Mouse (Mus musculus) midbrain, embryonic 10.5 days (tissue): ENCODE measurements at regions not wholly inside any gene's neighbourhood (a gene's known extent, or its start where the extent isn't known, plus 50 kb on each side); places are given as distances from the start of the nearest gene placed in this dataset.
A peak's percentile ranks its signal among the peaks of the same experiment; 100 is the strongest.

Source experiments
- DNase-seq: peaks from one replicate; pipeline ENCODE4 v3.0.0-alpha.2; 2017; ENCODE audit warnings: low spot score
- H3K27ac ChIP-seq: fragments of 300-500 bp; sonication (generic); replicated peaks from 2 replicates; pipeline ENCODE4 v1.5.1; 2016; ENCODE audit warnings: mild to moderate bottlenecking
- H3K27me3 ChIP-seq: fragments of 300-500 bp; sonication (generic); 2 replicates; pipeline ENCODE4 v1.6.1; 2016; ENCODE audit warnings: low read depth, mild to moderate bottlenecking; ENCODE audit not compliant: poor library complexity, severe bottlenecking
- H3K36me3 ChIP-seq: fragments of 300-500 bp; sonication (generic); 2 replicates; pipeline ENCODE4 v1.6.1; 2016; ENCODE audit warnings: mild to moderate bottlenecking, moderate library complexity
- H3K4me1 ChIP-seq: fragments of 300-500 bp; sonication (generic); 2 replicates; pipeline ENCODE4 v1.6.1; 2016
- H3K4me3 ChIP-seq: fragments of 300-500 bp; sonication (generic); 2 replicates; pipeline ENCODE4 v1.5.1; 2016; ENCODE audit warnings: mild to moderate bottlenecking, moderate library complexity
- H3K9me3 ChIP-seq: fragments of 300-500 bp; sonication (generic); replicated peaks from 2 replicates; pipeline ENCODE4 v1.6.1; 2016; ENCODE audit warnings: mild to moderate bottlenecking
- WGBS: fragments of 180-500 bp; shearing (Covaris S2); methylation state at CpG from one replicate; pipeline ENCODE4 v1.1.7; 2016; 5-methylcytosine and 5-hydroxymethylcytosine counted together

DNA sequence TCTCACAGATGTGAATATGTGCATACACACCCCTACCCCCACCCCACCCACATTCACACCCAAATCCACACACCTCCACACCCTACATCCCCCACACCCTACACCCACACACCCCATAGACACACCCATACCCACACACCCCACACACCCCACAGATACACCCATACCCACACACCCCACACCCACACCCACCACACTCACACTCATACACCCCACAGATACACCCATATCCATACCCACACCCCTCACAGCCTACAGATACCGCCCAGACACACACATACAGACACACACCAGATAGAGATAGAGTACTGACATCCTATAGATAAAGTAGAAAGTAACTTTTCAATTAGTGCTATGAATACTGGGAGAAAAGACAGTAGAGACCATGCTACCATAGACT, 108.6 kb upstream of the Ddhd1 start:
- Histone ChIP-seq H3K27ac (no peak overlapping the region), H3K4me3 (no peak overlapping the region), H3K27me3 (no peaks in the 10 kb centered on the region), H3K9me3 (no peaks in the 10 kb centered on the region), H3K36me3 (no peaks in the 10 kb centered on the region), H3K4me1 (no peaks in the 10 kb centered on the region)
- DNase-seq, result no peak
- WGBS, result 88% methylated on average over 1 of the region's 1 CpGs

DNA sequence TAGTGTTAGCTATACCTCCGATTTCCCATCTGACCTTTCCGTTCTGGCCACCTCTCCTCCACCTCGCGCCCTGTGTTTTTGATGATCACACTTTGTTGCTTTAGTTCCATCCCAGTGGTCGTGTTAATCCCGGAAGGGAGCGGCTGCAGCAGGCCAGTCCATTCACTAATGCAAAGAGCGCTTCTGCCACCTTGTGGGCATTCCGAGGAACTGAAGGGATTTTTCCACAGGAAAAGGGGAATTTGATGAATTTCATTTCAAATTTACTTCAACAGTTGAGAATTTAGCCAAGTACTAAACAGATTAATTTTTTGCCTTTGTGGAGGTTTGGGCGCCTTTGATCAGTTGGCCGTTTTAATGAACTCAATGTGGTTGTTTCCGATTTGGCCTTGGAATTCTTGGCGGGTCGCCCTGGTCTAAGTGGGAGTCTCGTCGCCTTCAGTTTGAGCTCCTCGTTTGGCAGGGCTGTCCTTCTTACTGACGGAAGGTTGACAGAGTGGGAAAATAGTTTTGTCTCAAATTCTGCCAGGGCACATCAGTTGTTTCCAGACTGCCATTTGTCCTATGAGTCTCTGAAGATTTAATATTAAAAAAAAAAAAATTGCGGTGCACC, 114.8 kb upstream of the Ddhd1 start:
- Histone ChIP-seq H3K36me3 (no peaks in the 10 kb centered on the region), H3K4me3 (peak overlapping the region; percentile 27), H3K27ac (0 out of 2 replicates have a peak overlapping the region, but pooled peaks have one; percentile 43), H3K27me3 (0 out of 2 replicates have a peak, but pooled peaks cover 6% of the 10 kb centered on the region), H3K4me1 (peaks cover 5% of the 10 kb centered on the region; the same call in 1 of the 2 replicates), H3K9me3 (no peaks in the 10 kb centered on the region)
- 23% methylated on average over 19 of the region's 19 CpGs for WGBS
- DNase-seq, result peak; percentile 68

DNA sequence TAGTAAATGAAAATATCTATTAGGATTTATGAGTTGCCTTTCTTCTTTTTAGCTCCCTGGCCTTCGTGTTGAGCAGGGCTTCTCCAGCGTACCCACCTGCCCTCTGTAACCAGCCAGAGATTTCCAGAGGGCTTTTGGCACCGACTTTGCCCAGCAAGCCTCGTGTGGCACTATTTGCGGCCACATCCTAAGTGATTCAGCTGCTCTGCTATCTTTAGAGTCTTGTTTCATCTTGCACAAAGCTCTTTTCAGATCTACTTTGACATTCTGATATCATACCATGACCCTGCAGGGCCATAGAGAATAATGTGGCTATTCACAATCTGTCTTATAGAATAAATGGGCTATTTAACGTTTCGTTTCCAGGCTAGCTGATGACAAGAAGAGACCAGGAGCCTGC, 115.4 kb upstream of the Ddhd1 start:
- Histone ChIP-seq H3K4me1 (peaks cover 5% of the 10 kb centered on the region; the same call in 1 of the 2 replicates), H3K9me3 (no peaks in the 10 kb centered on the region), H3K27ac (no peak overlapping the region), H3K4me3 (no peak overlapping the region), H3K27me3 (0 out of 2 replicates have a peak, but pooled peaks cover 6% of the 10 kb centered on the region), H3K36me3 (no peaks in the 10 kb centered on the region)
- no peak for DNase-seq
- WGBS, result 68% methylated on average over 7 of the region's 7 CpGs

DNA sequence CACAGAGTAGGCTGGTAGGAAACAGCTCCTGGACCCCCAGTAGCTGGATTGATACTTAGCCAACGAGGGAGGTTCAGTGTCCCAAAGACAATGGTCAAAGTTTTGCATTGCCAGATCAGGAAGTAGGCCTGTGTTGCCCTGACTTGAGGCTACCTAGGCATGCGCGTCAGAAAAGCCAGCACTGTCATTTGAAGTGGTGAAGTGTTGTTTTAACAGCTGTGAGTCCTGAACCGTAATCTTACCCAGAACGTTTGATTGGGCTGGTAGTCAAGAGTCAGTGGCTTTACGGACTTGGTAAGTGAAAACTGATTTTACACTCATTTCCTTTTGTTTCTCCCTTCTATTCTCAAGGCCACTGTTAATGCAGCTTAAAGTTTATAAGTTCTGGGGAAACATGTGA, 123.9 kb upstream of the Ddhd1 start:
- H3K4me1 ChIP-seq, result no peaks in the 10 kb centered on the region
- no peaks in the 10 kb centered on the region for H3K36me3 ChIP-seq
- DNase-seq, result no peak
- 79% methylated on average over 6 of the region's 6 CpGs for WGBS
- H3K27ac ChIP-seq, result no peak overlapping the region
- no peak overlapping the region for H3K4me3 ChIP-seq
- H3K9me3 ChIP-seq, result no peaks in the 10 kb centered on the region
- H3K27me3 ChIP-seq, result no peaks in the 10 kb centered on the region

DNA sequence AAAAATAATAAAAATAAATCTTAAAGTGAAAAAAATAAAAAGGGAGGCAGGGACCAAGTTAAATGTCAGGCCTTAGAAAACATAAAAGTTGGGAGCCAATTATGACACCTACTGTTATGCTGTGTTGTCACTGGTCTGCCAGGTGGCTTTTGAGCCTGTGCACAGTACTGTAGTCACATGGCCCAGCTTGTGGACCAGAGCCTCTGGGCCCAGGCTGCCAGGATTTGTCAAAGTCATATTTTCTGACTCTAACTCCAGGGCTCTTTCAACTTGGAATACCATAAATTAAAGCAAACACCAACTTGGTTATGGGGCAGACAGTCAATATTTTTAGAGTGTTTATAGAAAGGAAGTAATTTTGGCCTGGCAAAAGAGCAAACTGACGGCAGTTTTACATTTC, 137.0 kb upstream of the Ddhd1 start:
- 84% methylated on average over 1 of the region's 1 CpGs for WGBS
- no peaks in the 10 kb centered on the region for H3K9me3 ChIP-seq
- no peak overlapping the region for H3K4me3 ChIP-seq
- DNase-seq, result no peak
- no peak overlapping the region for H3K27ac ChIP-seq
- H3K27me3 ChIP-seq, result no peaks in the 10 kb centered on the region
- no peaks in the 10 kb centered on the region for H3K36me3 ChIP-seq
- H3K4me1 ChIP-seq, result no peaks in the 10 kb centered on the region

DNA sequence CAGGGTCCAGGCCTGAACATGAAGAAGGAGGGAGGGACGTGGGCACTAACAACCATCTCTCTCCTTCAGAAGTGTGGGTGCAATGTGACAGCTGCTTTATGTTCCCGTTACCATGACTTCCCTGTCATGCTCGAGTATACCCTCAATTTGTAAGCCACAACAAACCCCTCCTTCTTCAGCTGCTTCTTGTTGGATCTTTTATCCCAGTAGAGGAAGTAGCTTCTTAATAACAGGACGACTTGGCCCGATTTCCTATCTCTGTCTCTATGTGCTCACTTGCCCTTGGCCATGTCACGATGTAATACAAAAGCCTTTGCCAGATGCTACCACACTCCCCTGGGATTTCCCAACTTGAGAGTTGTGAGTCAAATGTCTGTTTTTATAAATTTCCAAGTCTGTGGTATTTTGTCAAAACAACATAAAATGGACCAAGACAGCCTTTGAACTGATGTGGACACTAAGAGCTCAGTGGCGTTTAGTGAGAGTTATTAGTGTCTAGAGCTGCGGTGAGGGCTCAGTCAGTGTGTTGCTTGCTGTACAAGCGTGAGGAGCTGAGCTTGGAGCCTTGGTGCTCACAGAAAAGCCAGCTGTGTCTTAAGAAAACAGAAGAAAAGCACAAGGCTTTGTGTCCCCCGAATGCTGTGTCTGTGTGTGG, 138.8 kb upstream of the Ddhd1 start:
- no peak overlapping the region for H3K4me3 ChIP-seq
- no peak for DNase-seq
- WGBS, result 84% methylated on average over 10 of the region's 10 CpGs
- H3K4me1 ChIP-seq, result no peaks in the 10 kb centered on the region
- H3K36me3 ChIP-seq, result no peaks in the 10 kb centered on the region
- no peaks in the 10 kb centered on the region for H3K9me3 ChIP-seq
- H3K27ac ChIP-seq, result no peak overlapping the region
- no peaks in the 10 kb centered on the region for H3K27me3 ChIP-seq

DNA sequence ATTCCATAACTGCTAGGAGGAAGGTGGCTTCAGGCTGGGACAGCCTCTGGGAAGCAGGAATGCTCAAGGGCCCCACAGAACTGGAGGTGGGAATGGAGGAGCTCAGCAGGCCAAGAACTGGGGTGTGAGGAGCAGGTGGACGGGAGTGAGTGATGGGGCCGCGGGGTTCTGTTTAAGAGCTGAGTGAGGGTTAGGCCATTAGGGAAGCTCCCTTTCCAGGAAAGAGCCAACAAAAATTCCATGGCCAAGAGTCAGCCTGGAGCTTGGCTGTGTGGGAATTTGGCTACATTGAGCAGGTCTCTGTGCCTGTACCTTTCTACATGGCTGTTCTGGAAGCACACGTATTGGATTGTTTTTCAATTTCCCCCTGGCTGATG, 139.4 kb upstream of the Ddhd1 start:
- no peak overlapping the region for H3K27ac ChIP-seq

DNA sequence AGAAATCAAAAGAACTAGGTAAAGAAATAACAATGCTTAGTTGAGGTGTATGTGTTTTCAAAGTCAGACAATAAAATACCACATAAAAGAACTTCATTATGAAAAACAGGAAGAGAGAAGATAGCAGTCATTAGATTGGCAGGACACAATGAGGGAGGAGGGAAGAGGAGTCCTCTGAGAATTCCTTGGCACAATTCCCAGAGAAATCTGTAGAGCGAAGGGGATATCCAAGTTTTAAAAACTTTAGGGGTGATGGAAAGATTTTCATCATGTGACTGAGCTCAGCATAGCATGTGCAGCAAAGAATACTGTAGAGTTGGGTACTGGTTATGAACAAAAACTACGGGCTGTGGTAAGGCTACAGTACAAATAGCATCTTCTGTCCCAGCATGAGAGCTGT, 141.3 kb upstream of the Ddhd1 start:
- no peak for DNase-seq
- Histone ChIP-seq H3K9me3 (no peaks in the 10 kb centered on the region), H3K36me3 (no peaks in the 10 kb centered on the region), H3K27ac (no peak overlapping the region), H3K4me3 (no peak overlapping the region), H3K27me3 (no peaks in the 10 kb centered on the region), H3K4me1 (no peaks in the 10 kb centered on the region)
- 92% methylated on average over 2 of the region's 2 CpGs for WGBS

More for the DNA sequence above, 139.4 kb upstream of the Ddhd1 start:
- DNase-seq, result no peak
- H3K9me3 ChIP-seq, result no peaks in the 10 kb centered on the region
- no peaks in the 10 kb centered on the region for H3K27me3 ChIP-seq
- H3K36me3 ChIP-seq, result no peaks in the 10 kb centered on the region
- no peak overlapping the region for H3K4me3 ChIP-seq
- no peaks in the 10 kb centered on the region for H3K4me1 ChIP-seq
- 95% methylated on average over 4 of the region's 4 CpGs for WGBS

DNA sequence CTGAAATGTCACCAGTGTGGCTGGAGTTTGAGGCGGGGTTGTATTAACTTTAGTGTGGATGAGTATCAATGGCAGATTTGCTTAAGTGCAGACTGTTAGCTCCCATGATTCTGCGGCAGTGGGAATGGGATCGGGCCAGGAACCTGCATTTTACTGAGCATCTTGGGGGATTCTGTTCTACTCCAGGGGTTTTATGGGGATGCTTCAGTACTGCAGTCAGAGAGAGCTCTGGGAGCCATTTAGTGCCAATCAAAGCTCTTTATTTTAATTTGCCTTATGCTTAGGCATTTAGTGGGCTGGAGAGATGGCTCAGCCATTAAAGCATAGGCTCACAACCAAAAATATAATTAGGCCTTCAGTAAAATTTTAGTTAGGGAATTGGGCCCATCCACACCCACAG, 148.0 kb upstream of the Ddhd1 start:
- Histone ChIP-seq H3K4me1 (no peaks in the 10 kb centered on the region), H3K27me3 (no peaks in the 10 kb centered on the region), H3K4me3 (no peak overlapping the region), H3K9me3 (no peaks in the 10 kb centered on the region), H3K27ac (no peak overlapping the region), H3K36me3 (no peaks in the 10 kb centered on the region)
- WGBS, result 79% methylated on average over 3 of the region's 3 CpGs
- no peak for DNase-seq

DNA sequence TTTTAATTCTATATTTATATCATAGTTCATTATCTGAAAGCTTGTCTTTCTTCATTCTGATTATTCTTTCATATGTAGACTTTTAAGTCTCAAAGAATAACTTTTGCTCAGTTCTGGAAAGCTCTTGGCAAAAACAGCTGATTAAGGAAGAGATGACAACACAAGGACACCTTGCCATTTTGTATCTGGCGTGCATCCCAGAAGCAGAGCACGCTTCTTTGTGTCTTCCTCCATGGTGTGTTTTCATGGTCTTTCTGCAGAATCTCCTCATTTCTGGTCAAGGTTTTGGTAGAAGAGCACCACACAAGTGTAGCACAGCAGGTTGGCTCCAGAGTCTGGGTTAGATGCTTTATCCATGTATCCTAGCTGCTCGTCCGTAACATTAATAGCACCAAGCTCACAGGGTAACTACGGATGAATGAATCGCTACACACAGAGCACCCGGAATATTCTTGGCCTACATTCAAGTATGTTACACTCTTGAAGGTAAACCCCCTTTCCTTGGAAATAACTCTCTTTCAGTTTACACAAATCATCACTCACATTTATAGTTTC, 148.9 kb upstream of the Ddhd1 start:
- Histone ChIP-seq H3K27ac (no peak overlapping the region), H3K27me3 (no peaks in the 10 kb centered on the region), H3K4me1 (no peaks in the 10 kb centered on the region), H3K4me3 (no peak overlapping the region), H3K36me3 (no peaks in the 10 kb centered on the region), H3K9me3 (no peaks in the 10 kb centered on the region)
- WGBS, result 93% methylated on average over 7 of the region's 7 CpGs
- DNase-seq, result no peak

DNA sequence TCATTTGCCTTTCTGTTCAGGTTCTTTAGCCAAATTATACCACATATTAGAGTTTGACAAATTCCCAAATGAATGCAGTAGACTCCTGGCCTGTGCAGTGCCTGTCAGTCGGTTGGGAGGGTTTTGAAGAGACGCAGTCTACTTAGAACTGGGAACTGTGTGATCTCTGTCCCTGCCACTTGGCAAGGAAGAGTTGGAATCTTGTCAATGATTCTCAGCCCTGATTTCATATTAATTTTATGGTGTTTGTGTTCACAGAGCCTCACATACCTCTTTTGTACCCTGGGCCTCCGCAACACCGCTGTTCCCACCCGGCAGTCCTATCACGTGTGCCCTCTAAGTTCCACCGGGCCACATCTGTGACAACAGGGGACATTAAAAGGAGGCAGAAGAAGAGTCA, 149.8 kb upstream of the Ddhd1 start:
- no peaks in the 10 kb centered on the region for H3K36me3 ChIP-seq
- WGBS, result 91% methylated on average over 7 of the region's 7 CpGs
- H3K4me1 ChIP-seq, result no peaks in the 10 kb centered on the region
- no peak overlapping the region for H3K4me3 ChIP-seq
- no peaks in the 10 kb centered on the region for H3K27me3 ChIP-seq
- no peak for DNase-seq
- H3K27ac ChIP-seq, result no peak overlapping the region
- H3K9me3 ChIP-seq, result no peaks in the 10 kb centered on the region

DNA sequence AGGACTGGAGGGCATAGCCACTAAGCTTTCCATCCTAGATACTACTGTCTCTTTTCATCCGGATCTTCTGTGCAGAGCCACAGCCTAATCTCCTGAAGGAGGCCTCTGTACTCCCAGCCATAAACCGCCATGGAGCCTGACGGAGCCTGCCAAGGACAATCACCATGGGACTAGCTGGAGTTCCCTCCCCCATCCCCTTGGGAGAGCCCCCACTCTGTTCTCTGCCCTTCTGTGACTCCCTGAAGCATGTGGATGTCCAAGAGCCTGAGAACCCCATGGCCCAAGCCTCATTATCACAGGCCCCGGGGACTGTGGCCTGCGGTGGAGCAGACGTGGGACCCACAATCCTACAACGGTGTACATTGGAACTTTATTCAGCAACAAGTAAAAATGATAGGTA, 151.5 kb upstream of the Ddhd1 start:
- DNase-seq, result no peak
- Histone ChIP-seq H3K4me1 (0 out of 2 replicates have a peak, but pooled peaks cover 6% of the 10 kb centered on the region), H3K36me3 (no peaks in the 10 kb centered on the region), H3K9me3 (no peaks in the 10 kb centered on the region), H3K4me3 (no peak overlapping the region), H3K27me3 (no peaks in the 10 kb centered on the region), H3K27ac (no peak overlapping the region)
- WGBS, result 90% methylated on average over 7 of the region's 7 CpGs

DNA sequence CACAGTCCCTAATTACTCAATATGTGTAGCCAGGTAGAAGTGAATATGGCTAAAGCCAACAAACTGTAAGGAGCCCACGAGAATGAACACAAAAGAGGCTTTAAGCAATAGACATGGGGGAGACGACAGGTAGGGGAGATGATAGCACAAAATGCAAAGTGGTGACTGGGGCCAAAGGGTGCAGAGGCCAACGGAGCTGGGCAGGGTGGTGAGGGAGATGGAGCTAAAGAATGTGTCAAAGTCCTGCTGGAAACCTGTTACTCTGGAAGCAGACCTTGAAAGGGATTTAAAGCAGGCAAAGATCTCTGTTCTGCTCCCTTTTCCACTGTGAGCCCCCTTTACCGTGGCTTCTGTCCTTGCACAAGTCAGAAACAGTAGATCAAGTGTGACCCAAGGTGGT, 152.2 kb upstream of the Ddhd1 start:
- no peak overlapping the region for H3K27ac ChIP-seq
- 0 out of 2 replicates have a peak, but pooled peaks cover 6% of the 10 kb centered on the region for H3K4me1 ChIP-seq
- no peak for DNase-seq
- WGBS, result 80% methylated on average over 4 of the region's 4 CpGs
- no peaks in the 10 kb centered on the region for H3K36me3 ChIP-seq
- no peak overlapping the region for H3K4me3 ChIP-seq
- H3K9me3 ChIP-seq, result no peaks in the 10 kb centered on the region
- H3K27me3 ChIP-seq, result no peaks in the 10 kb centered on the region
